Mouse (Mus musculus): ENCODE results near the gene Iqgap1. TPM values are rescaled to one million over a fixed set of nuclear protein-coding genes. Genes with fewer than 3 reads are reported as not detected.
"Not testable (repeated sequence)": the region's sequence is repeated elsewhere in the genome, so short reads cannot be mapped to it uniquely, and the experiment has no call there.

Gene Iqgap1
- polyA plus RNA-seq, 1 experiment from 2014 or later, result 38.9 TPM

GRCm38 (mm10) chr7:80763864-80764437 is 61.8 kb downstream of the Iqgap1 start:
- no peak for ATAC-seq (ENCODE audit: insufficient number of reproducible peaks, insufficient read depth, low FRiP score, low TSS enrichment, low read depth)
- H3K4me2 ChIP-seq, result no peak overlapping the region
- no peak overlapping the region for H3K27ac ChIP-seq
- 0 out of 2 replicates have a peak, but pooled peaks cover 16% of the 10 kb centered on the region for H3K36me3 ChIP-seq
- 86% methylated on average over 7 of the region's 7 CpGs for WGBS
- no peaks in the 10 kb centered on the region for H3K4me1 ChIP-seq (replicated peaks)
- H3K9ac ChIP-seq (replicated peaks), result no peak overlapping the region
- no peaks in the 10 kb centered on the region for H3K27me3 ChIP-seq
- H3K9me3 ChIP-seq, result no peaks in the 10 kb centered on the region
- no peak overlapping the region for H3K4me3 ChIP-seq (replicated peaks)

GRCm38 (mm10) chr7:80762297-80762696 is 63.5 kb downstream of the Iqgap1 start:
- Histone ChIP-seq H3K27me3 (no peaks in the 10 kb centered on the region), H3K4me2 (no peak overlapping the region), H3K4me1 (replicated peaks) (no peaks in the 10 kb centered on the region), H3K27ac (no peak overlapping the region), H3K36me3 (peaks cover 24% of the 10 kb centered on the region), H3K4me3 (replicated peaks) (no peak overlapping the region), H3K9me3 (no peaks in the 10 kb centered on the region), H3K9ac (replicated peaks) (no peak overlapping the region)
- no peak for ATAC-seq (ENCODE audit: insufficient number of reproducible peaks, insufficient read depth, low FRiP score, low TSS enrichment, low read depth)
- 82% methylated on average over 8 of the region's 8 CpGs for WGBS

- Histone ChIP-seq H3K27me3 (no peaks in the 10 kb centered on the region), H3K4me3 (replicated peaks) (no peak overlapping the region), H3K9me3 (no peaks in the 10 kb centered on the region), H3K9ac (replicated peaks) (no peak overlapping the region), H3K36me3 (peaks cover 59% of the 10 kb centered on the region), H3K4me1 (replicated peaks) (no peaks in the 10 kb centered on the region), H3K4me2 (no peak overlapping the region), H3K27ac (no peak overlapping the region; the same call in 1 of the 2 replicates)
- no peak for ATAC-seq (ENCODE audit: insufficient number of reproducible peaks, insufficient read depth, low FRiP score, low TSS enrichment, low read depth)
- WGBS, result 91% methylated on average over 2 of the region's 2 CpGs
Measured at GRCm38 (mm10) chr7:80754086-80754485, 71.7 kb downstream of the Iqgap1 start.

GRCm38 (mm10) chr7:80753613-80754012 is 72.2 kb downstream of the Iqgap1 start:
- Histone ChIP-seq H3K4me3 (replicated peaks) (no peak overlapping the region), H3K4me2 (no peak overlapping the region), H3K27me3 (no peaks in the 10 kb centered on the region), H3K36me3 (peaks cover 63% of the 10 kb centered on the region), H3K4me1 (replicated peaks) (no peaks in the 10 kb centered on the region), H3K27ac (no peak overlapping the region), H3K9ac (replicated peaks) (no peak overlapping the region), H3K9me3 (no peaks in the 10 kb centered on the region)
- 90% methylated on average over 2 of the region's 2 CpGs for WGBS
- ATAC-seq (ENCODE audit: insufficient number of reproducible peaks, insufficient read depth, low FRiP score, low TSS enrichment, low read depth), result no peak

GRCm38 (mm10) chr7:80749624-80750023 is 76.2 kb downstream of the Iqgap1 start:
- Histone ChIP-seq H3K27me3 (no peaks in the 10 kb centered on the region), H3K27ac (no peak overlapping the region), H3K4me3 (replicated peaks) (no peak overlapping the region), H3K9me3 (no peaks in the 10 kb centered on the region), H3K4me2 (no peak overlapping the region), H3K4me1 (replicated peaks) (peaks cover 21% of the 10 kb centered on the region), H3K9ac (replicated peaks) (no peak overlapping the region), H3K36me3 (peaks cover 51% of the 10 kb centered on the region)
- 45% methylated on average over 6 of the region's 6 CpGs for whole genome bisulfite sequencing
- no peak for ATAC-seq (ENCODE audit: insufficient number of reproducible peaks, insufficient read depth, low FRiP score, low TSS enrichment, low read depth)

- Histone ChIP-seq H3K4me1 (replicated peaks) (peaks cover 25% of the 10 kb centered on the region), H3K36me3 (peaks cover 54% of the 10 kb centered on the region)
- not testable (repeated sequence) for ATAC-seq (ENCODE audit: insufficient number of reproducible peaks, insufficient read depth, low FRiP score, low TSS enrichment, low read depth); H3K4me2 ChIP-seq; H3K27me3 ChIP-seq; H3K4me3 ChIP-seq (replicated peaks); H3K9me3 ChIP-seq; H3K27ac ChIP-seq; H3K9ac ChIP-seq (replicated peaks)
- 95% methylated on average over 9 of the region's 10 CpGs for WGBS
Measured at GRCm38 (mm10) chr7:80749109-80749508, 76.7 kb downstream of the Iqgap1 start.

GRCm38 (mm10) chr7:80747371-80747770 is 78.4 kb downstream of the Iqgap1 start:
- Histone ChIP-seq H3K36me3 (peaks cover 63% of the 10 kb centered on the region), H3K4me2 (no peak overlapping the region), H3K4me3 (replicated peaks) (no peak overlapping the region), H3K27me3 (no peaks in the 10 kb centered on the region), H3K27ac (no peak overlapping the region), H3K4me1 (replicated peaks) (peaks cover 25% of the 10 kb centered on the region), H3K9ac (replicated peaks) (no peak overlapping the region), H3K9me3 (no peaks in the 10 kb centered on the region)
- 87% methylated on average over 7 of the region's 7 CpGs for WGBS
- ATAC-seq (ENCODE audit: insufficient number of reproducible peaks, insufficient read depth, low FRiP score, low TSS enrichment, low read depth), result no peak

GRCm38 (mm10) chr7:80746166-80746761 is 79.5 kb downstream of the Iqgap1 start:
- Histone ChIP-seq H3K4me2 (no peak overlapping the region), H3K9me3 (no peaks in the 10 kb centered on the region), H3K9ac (replicated peaks) (no peak overlapping the region), H3K4me1 (replicated peaks) (peaks cover 25% of the 10 kb centered on the region), H3K4me3 (replicated peaks) (no peak overlapping the region), H3K36me3 (peaks cover 62% of the 10 kb centered on the region), H3K27me3 (no peaks in the 10 kb centered on the region), H3K27ac (no peak overlapping the region; the same call in 1 of the 2 replicates)
- ATAC-seq (ENCODE audit: insufficient number of reproducible peaks, insufficient read depth, low FRiP score, low TSS enrichment, low read depth), result no peak
- 40% methylated on average over 5 of the region's 5 CpGs for WGBS

- Histone ChIP-seq H3K27me3 (no peaks in the 10 kb centered on the region), H3K9me3 (no peaks in the 10 kb centered on the region), H3K36me3 (peaks cover 57% of the 10 kb centered on the region), H3K4me2 (no peak overlapping the region), H3K9ac (replicated peaks) (no peak overlapping the region), H3K27ac (no peak overlapping the region), H3K4me3 (replicated peaks) (no peak overlapping the region), H3K4me1 (replicated peaks) (peaks cover 25% of the 10 kb centered on the region)
- 37% methylated on average over 3 of the region's 3 CpGs for WGBS
- no peak for ATAC-seq (ENCODE audit: insufficient number of reproducible peaks, insufficient read depth, low FRiP score, low TSS enrichment, low read depth)
Measured at GRCm38 (mm10) chr7:80745746-80746145, 80.0 kb downstream of the Iqgap1 start.

GRCm38 (mm10) chr7:80745250-80745649 is 80.5 kb downstream of the Iqgap1 start:
- no peaks in the 10 kb centered on the region for H3K27me3 ChIP-seq
- peak overlapping the region; percentile 46; the same call in 1 of the 2 replicates for H3K27ac ChIP-seq
- no peak overlapping the region for H3K4me3 ChIP-seq (replicated peaks)
- no peak overlapping the region for H3K9ac ChIP-seq (replicated peaks)
- no peaks in the 10 kb centered on the region for H3K9me3 ChIP-seq
- peaks cover 55% of the 10 kb centered on the region for H3K36me3 ChIP-seq
- H3K4me1 ChIP-seq (replicated peaks), result peaks cover 25% of the 10 kb centered on the region
- no peak for ATAC-seq (ENCODE audit: insufficient number of reproducible peaks, insufficient read depth, low FRiP score, low TSS enrichment, low read depth)
- 42% methylated on average over 9 of the region's 9 CpGs for WGBS
- H3K4me2 ChIP-seq, result no peak overlapping the region

- Histone ChIP-seq H3K27me3 (no peaks in the 10 kb centered on the region), H3K36me3 (peaks cover 54% of the 10 kb centered on the region), H3K9me3 (no peaks in the 10 kb centered on the region), H3K9ac (replicated peaks) (no peak overlapping the region), H3K4me2 (no peak overlapping the region), H3K4me3 (replicated peaks) (no peak overlapping the region), H3K27ac (no peak overlapping the region), H3K4me1 (replicated peaks) (peaks cover 25% of the 10 kb centered on the region)
- ATAC-seq (ENCODE audit: insufficient number of reproducible peaks, insufficient read depth, low FRiP score, low TSS enrichment, low read depth), result no peak
- WGBS, result 78% methylated on average over 9 of the region's 9 CpGs
Measured at GRCm38 (mm10) chr7:80743920-80744630, 81.7 kb downstream of the Iqgap1 start.

Measured in limb, embryonic 12.5 days (tissue).